Mouse (Mus musculus): ENCODE measurements around the gene Scml4. TPM values are rescaled to one million over a fixed set of nuclear protein-coding genes. Genes with fewer than 3 reads are reported as not detected.
A peak's percentile ranks its signal among the peaks of the same experiment; 100 is the strongest.

Gene Scml4
- total RNA-seq, 2 experiments from 2014 or later: 0.33 to 0.47 TPM

DNA sequence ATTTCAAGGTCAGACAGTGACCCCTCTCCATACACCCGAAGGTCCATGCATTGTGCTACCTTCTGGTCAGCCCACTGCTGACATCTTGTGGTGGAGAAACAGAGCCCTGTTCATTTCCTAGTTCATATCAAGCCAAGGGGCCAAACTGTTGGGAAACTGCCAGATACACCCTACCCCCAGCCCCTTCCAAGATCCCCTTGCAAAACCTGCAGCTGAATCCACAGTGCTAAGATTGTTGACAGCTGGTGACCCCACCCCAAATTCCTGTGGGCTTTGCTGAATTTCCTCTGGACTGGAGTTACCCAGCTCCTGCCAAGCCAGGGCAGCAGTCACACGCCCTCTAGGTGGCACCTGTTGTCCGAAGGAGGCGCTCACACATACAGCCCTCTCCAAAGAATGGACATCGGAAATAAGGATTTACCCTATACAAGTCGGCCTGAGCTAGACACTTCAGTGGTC, 127.5 kb downstream of the Scml4 start:
- peak; percentile 69 for ATAC-seq (replicated peaks; ENCODE audit: poor library complexity)

DNA sequence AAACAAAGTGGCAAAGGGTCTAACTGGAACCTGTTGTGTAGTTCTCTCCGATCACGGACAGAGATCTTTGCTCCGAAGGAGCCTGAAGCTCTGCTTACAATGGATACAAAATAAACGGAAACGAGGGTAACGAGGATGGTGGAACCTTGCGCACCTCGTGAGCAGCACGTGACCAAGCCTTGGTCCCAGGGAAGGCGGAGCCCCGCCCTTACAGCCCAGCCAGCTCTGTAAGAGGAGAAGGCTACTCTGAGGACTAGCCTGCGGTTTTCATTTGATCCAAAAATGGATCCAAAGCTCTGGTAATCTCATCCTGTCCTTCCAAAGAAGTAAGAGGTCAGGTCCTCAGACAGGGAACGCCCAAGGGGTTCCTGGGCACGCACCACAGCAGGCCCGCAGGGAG, 128.5 kb downstream of the Scml4 start:
- ATAC-seq (replicated peaks; ENCODE audit: poor library complexity): no peak

DNA sequence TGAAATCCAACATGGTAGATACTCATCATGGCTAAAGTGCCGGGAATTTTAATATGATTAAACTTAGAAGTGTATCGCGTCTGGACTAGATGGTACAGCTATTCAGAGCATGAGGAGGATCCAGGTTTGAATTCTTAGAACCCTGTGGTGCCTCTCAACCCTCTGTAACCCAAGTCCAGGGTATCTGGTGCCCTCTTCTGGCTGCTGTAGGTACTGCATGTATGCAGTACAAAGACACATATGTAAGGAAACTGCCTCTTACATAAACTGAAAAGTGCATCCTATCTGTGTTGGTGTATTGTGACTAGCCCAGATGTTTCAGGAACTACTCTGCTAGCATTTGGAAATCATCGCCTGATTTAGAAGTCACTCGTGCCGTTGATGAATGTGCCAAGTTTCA, 129.7 kb downstream of the Scml4 start:
- ATAC-seq (replicated peaks; ENCODE audit: poor library complexity): peak; percentile 90

DNA sequence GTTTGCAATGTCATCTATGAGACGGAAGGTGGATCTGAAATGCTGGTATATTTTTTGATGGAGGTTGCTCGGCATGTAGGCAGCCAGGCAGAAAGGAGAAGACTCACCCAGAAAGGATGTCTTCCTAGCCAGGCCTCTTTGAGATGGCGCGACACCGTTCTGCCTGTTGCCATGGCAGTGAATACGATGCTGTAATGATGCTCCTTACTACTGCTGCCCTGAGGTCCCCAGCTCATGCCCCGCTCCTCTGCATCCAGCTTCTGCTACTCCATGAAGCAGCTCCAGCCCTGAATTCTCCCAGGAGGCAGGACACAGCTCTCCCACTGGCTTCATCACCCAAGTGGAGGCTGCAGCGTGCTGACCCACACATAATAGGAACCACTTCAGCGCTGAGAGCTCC, 130.8 kb downstream of the Scml4 start:
- no peak for ATAC-seq (replicated peaks; ENCODE audit: poor library complexity)

DNA sequence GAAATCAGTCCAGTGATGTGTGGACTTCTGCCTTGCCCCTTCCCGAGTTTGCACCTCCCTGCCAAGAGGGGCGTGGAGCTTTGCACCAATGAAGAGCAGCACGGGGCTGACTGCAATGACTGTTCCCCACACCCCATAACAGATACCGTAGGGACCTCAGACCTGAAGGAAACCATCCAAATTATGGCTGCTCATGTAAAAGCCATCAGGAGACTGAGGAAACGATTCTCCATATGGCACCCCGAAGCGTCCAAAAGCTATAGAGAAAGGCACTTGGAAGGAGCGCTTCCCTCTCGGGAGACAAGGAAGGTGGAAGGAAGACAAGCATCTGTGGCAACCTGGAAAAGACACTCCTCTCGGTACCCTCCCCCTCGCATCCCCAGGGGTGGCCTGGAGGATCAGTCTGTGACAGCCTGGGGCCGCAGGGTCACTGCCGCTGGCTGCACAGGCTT, 134.2 kb downstream of the Scml4 start:
- no peak for ATAC-seq (replicated peaks; ENCODE audit: poor library complexity)

DNA sequence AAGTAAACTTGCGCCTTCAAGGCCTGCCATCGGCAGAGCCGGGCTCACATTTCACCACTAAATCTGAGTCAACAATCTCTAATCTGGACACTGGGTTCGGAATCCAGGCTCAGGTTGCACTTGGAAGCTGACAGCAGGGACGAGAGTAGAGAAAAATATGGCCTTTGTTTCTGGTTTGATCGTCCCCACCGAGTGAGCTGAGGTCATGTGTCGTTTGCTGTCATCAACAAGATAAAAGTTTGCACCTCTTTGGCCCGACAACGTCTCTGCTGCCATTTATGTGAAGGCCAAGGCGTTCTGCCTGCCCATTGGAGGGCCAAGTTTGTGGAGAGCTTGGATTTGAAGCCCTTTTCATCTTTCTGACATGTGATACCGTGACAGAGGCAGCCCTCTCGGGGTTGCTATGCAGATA, 135.3 kb downstream of the Scml4 start:
- ATAC-seq (replicated peaks; ENCODE audit: poor library complexity): no peak

DNA sequence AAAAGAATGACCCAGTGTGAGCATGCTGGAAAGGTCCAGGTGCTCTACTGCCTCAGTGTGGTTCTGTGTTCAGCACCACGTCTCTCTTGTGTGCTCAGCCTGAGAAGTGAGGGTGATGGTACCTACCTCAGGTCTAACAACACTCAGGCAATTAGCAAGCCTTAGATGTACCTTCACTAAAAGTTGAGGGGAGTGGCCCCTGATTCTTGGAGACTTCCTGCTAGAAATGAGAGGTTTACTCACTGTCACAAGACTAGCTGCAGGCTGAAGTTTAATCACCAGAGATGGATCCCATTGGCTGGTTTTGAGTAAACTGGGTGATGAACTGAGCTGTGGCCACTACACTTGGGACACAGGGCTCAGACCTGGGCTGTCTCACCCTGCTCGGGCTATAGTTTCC, 137.1 kb downstream of the Scml4 start:
- ATAC-seq (replicated peaks; ENCODE audit: poor library complexity): no peak

DNA sequence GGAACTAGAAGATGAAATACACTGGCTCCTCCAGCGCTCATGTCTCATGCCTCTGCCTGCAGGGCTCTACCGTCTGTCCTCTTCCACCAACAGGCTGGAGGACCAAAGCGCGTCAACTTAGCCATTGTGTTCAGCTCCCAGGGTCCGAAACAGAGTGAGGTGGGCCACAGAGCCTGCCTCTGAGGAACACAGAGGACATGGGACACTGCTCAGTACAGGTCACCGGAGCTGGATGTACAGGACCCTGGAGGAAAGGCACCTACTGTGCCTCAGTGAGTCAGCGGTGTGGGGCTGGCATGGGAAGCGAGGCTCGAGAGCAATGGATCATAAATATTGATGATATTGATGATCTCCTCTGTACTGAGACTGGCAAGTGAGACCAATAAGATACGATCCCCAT, 139.2 kb downstream of the Scml4 start:
- no peak for ATAC-seq (replicated peaks; ENCODE audit: poor library complexity)

DNA sequence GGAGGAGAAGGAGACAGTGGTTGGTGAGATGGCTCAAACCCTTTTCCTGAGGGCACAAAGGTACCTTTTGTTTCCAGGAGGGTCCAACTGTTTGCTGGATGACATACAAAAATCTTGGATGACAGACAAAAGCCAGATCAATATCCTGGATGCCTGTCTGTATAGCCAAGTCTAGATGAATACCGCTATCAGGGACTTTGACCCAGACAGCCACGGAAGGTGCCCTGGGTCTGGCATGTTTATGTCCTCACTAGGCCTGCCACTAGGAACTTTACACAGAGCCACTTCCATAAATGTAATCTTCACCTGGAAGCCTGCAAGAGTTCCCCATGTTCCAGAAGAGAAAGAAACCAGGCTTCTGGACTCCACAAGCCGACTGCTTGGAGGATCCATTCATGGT, 141.3 kb downstream of the Scml4 start:
- ATAC-seq (replicated peaks; ENCODE audit: poor library complexity): no peak

DNA sequence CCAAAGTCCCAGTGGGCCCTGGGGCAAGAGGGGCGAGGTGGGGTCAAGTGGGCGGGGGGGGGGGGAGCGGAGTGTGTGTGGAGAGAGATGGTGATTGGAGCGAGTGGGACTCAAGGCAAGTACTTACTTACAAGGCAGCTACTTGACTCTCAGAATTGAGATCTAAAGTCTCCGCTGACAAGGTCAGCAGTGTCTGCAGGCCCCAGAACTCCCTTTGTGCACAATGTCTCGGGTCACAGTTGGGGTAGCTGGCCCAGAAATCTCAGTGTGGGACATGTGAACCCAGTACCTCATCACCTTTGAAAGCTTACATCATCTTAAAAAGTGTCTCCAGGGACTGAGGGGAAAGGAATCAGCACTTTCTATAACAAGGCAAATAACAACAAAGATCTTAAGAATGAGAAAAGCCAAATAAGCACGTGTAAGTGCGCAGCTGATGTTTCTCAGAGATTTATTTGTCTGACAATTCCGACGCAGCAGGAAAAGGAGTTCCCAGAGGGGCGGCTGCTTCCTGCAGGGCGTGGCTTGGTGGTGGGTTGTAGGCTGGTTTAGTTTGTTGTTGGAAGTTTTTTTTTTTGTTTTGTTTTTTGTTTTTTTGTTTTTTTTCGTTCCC, 142.0 kb downstream of the Scml4 start:
- ATAC-seq (replicated peaks; ENCODE audit: poor library complexity): no peak

DNA sequence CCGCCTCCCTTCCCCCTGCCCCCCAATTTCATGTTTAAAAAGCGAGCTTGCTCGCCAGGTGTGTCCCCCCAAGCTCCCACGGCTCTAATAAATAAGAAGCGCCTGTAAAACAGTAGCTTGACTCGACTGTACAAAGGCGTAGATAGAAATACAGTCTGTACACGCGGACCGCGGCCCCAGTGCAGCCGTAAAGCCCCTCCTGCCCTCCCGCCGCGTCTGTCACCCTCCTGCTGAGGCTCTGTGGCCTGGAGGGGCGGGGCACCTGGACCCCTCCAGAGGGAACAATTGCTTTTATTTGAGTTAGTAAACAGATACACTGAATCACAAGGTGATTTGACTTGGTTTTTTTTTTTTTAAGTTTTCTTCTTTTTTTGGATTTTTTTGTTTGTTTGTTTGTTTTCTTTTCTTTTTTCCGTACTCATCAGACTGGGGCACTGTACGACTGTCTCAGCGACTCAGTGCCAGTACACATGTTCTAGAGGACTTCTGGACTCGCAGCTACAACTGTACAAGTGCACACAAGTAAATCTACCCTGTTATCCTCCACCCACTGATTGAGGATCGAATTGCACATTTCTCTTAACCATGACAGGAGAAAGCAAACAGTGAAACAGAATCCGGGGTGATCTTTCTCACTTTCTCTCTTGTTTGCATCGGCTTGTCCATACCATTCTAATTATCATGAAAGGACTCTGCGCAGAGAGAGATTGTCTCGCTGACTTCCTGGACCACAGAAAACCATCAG, 142.7 kb downstream of the Scml4 start:
- no peak for ATAC-seq (replicated peaks; ENCODE audit: poor library complexity)

DNA sequence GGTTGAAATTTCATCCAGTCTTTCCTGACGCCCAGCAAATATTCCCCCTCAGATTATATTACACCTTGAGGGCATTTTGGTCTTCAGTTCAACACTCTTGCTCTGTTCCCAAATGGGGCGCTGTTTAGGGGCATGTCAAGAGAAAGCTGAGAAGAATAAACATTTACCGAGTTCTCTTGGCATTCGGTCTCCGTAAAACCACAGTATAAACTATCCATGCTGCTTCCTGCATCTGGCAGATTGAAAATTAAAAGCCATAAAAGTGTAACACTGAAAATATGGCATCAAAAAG, 143.2 kb downstream of the Scml4 start:
- ATAC-seq (replicated peaks; ENCODE audit: poor library complexity): no peak

DNA sequence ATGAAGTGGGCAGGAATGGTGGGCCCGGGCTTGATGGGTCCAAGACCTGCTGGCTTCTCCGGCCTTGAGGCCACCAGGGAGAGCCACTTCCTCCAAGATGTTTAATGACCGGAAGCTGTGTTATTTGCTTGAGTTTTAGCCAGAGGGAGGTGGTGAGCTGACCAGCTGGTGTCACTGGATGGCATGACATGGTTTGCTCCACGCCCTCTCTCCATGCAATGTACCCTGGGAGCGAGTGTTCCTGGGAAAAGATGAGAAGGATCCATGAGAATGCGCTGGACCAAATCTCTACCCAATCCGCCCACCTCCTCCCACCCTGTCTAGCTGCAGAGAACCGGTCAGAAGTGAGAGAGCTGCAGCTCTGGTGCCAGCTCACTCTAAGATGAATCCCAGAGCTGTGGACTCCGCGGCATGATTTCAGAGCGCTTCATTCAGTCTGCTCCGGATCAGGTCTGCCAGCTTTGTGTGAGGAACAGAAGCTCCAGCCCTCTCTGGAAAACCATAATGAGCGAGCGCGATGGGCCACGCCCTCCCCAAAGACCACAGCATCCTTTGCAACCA, 144.1 kb downstream of the Scml4 start:
- no peak for ATAC-seq (replicated peaks; ENCODE audit: poor library complexity)

DNA sequence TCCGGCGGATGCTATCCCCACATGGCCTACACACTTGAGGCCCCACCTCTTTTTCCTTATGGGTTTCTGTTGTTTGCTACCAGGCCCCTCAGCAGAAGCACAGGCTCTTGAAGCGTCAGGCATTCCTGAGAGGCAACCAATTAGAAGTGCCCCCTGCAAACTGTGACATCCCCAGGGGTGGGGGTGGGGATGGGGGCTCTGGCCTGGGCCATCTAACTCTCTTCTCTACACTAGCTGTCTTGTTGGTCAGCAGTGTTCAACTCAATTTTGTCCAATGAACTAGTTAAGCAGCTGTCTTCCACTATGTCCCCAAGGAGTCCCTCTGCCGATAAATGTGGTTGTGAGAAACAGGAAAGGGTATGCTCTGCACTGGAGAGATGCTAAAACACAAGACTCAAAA, 144.9 kb downstream of the Scml4 start:
- ATAC-seq (replicated peaks; ENCODE audit: poor library complexity): no peak

DNA sequence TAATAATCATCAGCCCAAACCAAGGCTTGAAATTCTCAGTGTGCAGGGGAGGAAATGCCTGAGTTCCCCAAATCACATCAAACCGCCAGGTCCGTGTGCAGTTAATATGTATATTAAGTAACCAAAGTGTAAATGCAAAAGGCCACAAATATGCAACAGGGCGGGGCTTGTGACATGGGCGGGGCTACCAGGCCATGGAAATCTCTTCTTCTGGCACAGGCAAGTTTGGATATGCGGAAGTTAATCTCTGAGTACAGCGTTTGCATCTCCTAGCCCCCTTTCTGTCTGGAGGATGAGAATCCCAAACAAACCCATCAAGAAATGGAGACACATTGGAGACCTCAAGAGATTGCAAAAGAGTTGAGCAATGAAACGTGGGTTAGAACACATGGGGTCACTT, 145.5 kb downstream of the Scml4 start:
- ATAC-seq (replicated peaks; ENCODE audit: poor library complexity): no peak

DNA sequence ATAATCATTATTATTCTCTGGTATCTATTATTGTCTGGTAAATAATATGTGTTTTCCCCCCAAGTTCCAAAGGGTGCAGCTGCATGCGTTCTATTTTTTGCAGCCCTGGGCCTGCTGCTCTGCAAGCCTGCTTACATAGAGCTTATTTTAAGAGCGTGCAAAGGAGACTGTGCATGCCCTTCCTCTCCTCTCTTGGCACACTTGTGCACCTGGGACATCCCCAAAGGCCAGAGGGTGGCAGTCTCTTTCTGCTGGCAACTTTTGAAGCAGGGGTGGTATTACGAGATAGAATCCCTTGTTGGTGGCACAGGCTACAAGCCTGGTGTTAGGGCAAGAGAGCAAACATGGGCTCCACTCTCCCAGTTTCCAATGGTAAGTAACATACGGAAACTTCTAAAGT, 146.4 kb downstream of the Scml4 start:
- no peak for ATAC-seq (replicated peaks; ENCODE audit: poor library complexity)

DNA sequence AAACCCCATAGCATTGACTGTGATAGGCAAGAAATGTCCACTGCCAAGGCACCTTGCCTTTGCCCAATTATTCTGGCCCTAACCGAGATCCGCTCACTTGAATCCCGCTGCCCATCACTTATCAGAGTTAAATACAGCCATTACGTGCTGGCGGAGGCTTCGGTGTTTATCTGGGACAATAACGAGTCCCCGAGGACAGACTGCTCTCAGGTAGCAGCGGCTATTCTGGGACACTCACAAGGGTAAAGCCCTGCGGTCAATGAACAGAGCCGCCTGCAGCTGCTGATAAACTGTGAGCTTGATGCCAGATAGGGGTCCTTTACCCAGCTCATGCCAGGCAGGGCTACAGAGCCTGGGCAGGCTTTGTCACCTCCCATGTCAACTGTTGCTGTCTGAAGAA, 147.9 kb downstream of the Scml4 start:
- ATAC-seq (replicated peaks; ENCODE audit: poor library complexity): no peak

Other genes with a start within 250 kb of the Scml4 start
- 36.3 and 43.0 TPM in 2 replicates for gene Sec63, start 98.9 kb upstream of the Scml4 start, total RNA-seq (2015)
- 54.3 and 71.0 TPM in 2 replicates for gene Sec63, start 98.9 kb upstream of the Scml4 start, total RNA-seq (2017)